Mouse (Mus musculus): ENCODE results near the gene Ntrk3. TPM values are rescaled to one million over a fixed set of nuclear protein-coding genes. Genes with fewer than 3 reads are reported as not detected.

Gene Ntrk3
- polyA plus RNA-seq, 1 experiment: 76.9 TPM

DNA sequence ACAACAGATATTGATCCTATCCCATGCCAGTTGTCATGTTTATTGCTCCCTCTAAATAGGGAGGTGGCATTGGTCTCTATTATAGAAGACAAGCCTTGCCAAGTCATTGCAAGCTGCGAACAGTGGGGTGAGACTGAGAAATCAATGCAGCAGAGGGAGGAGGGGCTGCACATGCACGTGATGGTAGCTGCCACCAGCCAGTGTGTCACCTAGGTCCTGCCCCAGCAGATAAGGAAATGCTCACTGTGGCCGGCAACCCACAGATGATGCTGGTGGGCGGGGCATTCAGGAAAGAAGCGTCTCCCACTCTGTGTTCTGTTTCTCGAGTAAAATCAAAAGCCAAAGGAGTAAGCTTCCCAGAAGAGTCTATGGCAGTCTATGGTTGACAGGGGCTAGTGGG, 154.1 kb downstream of the Ntrk3 start:
- DNase-seq (ENCODE audit: extremely low spot score in 1 of 2, low spot score in 1 of 2): no peak

DNA sequence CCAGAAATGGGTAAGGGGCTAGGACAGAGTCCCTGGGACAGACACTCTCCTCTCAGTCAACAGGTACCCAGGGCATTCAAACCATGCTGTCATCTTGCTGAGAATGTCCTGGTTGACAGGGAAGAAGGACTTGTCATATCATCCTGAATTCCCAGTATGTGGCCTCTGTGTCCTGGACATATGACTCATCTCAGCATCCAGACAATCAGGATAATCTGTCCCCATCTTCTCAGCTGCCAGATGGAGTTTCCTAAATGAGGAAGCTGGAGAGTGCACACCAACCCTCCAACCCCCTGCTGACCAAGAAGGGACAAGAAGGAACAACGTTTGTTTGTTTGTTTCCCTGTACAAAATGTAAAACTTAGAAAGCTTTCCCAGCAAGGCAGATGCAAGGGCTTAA, 156.5 kb downstream of the Ntrk3 start:
- DNase-seq (ENCODE audit: extremely low spot score in 1 of 2, low spot score in 1 of 2): no peak

DNA sequence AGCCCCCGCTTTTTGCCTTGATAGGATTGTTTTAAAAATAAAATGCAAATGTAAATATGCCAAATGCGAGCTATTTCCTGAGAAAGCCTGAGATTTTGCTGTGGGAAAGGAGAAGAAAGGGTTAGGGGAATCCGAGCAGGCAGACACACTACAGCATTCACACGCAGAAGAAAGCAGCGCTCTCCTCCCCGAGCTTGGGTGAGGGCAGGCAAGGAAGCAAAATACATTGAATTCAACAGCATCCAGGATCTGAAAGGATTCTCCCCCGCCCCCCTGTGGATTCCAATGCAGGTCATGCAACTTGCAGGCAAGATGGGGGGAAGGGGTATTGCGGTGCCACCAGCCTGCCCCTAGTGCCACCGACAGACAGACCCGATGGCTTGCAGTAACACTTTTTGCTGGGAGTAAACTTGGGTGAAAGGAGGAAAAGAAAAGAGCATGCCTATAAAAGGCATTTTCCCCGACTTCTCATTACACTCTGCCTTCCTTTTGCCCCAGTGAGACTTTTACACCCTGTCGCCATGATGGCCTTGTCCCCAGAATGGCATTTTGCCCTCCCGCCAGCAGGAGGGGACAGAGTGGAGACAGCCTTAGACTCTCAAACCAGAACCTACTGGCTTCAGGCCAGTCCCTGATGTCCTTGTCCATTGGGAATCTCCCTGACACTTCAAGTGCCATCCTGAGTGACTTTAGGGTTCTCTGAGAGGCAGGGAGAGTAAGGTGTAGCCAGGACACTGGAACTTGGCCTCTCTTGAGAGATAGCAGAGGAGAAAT, 158.2 kb downstream of the Ntrk3 start:
- no peak for DNase-seq (ENCODE audit: extremely low spot score in 1 of 2, low spot score in 1 of 2)

DNA sequence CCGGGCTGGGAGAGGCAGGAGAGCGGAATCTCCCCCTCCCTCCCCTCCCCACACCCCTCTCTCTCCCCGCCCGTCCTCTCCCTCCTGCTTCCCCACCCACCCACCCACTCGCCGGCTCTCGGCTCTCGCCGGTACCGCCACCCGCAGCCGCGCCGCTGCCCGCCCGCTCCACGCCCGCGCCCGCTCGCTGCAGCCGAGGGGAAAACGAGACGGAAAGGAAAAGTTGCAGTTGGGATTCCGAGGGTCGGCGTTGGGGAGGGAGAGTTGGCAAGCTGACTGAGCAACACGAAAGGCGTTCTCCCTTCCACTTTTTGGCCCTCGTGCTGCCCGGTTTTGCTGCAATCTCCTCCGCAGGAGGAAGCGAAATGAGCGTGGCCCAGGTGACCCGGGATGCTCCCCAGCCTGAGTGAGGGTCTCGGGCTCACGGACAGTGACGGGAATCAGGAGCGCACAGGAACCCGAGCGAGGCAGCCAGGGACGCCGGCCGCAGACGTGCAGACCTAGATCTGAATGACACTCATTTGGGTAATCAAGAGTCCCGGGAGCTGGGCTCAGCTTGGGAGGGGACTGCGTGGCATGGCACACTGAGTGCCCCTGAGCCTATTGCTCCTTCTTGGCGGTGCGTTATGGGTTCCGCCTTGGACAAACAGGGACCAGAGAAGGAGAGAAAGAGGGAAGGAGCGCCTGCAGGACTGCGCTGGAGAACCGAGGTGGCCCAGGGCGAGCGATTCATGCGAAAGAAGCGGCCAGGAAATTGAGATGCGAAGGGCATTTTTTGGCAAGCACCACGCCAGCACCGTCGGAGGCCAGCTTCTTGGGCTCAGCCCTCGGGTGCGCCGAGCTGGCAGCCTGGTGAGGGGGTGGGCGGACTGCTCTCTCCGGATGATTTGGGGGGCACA, 159.1 kb downstream of the Ntrk3 start:
- peak in 1 of 2 experiments; percentile 57 for DNase-seq (ENCODE audit: extremely low spot score in 1 of 2, low spot score in 1 of 2)

DNA sequence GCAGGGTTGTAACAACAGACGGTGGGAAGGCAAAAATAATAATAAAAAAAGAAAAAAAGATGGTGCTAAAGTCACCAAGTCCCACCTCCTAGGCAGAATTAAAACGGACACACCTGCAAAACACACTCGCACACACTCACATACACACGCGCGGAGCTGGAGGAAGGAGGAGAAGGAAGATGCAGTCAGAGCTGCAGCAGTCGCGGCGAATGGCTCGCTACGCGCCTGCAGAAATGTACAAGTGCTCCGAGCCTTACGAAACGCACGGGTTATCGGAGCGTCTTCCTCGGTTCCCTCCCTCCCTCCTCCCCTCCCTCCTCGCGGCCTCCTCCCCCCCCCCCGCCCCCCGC, 159.7 kb downstream of the Ntrk3 start:
- DNase-seq (ENCODE audit: extremely low spot score in 1 of 2, low spot score in 1 of 2): peak in 1 of 2 experiments; percentile 70

DNA sequence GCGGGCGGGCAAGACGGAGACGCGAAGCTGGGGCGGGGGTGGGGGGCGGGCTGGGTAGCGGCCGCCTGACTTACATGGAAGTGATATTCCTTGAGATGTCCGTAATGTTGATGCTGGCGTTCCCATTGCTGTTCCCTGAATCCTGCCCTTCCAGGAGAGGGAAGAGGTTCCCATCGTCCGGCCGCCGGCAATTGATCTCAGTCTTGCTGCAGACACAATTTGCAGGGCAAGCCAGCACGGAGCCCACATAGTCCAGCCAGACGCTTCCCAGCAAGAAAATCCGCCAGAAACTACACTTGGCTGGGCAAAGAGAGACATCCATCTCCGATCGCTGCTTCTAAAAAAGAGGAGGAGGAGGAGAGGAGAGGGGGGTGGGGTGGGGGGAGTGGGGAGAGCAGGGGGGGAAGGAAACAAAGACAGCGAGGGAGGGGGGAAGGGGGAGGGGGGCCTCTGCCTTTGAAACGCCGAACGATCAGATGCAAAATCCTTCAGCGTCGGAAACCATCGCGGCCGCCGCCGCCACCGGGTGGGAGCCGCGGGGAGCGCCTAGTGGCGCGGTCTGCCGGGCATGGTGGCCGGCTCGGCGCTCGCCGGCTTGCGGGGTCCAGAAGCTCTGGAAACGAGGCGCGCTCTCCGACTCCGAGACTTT, 160.2 kb downstream of the Ntrk3 start:
- no peak for DNase-seq (ENCODE audit: extremely low spot score in 1 of 2, low spot score in 1 of 2)

DNA sequence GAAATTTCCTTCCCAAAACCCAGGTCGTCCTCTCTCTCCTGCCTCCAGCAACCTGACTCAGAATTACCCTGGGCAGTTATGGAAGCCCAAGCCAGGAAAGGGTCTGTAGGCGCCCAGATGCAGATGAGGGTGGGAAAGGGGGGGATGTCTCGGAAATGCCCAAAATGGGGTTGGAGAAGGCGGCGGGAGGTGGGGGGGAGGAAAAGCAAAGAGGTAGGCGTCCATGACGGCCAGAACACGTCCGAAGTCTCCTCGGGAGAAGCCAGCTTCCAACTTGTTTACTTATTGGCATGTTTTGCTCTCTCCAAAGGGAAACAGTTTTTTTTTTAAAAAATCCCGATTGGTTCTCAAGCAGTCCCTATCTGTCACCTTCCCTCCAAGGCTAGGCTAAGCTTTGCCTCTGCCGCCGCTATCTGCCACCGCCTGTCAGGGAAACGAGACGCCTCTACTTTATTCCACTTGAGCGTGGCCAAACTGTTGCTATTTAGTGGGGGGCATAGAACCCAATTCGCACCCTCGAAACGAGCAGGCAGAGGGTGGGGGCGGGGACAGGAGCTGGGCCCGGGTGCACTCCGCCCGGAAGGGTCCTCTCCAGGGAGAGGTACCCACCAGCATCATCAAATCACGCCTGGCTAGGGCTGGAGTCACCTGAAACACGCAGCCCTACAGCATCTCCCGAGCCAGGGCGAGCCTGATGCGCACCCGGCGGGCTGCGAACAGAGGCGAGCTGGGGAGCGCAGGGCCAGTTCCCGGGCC, 160.9 kb downstream of the Ntrk3 start:
- DNase-seq (ENCODE audit: extremely low spot score in 1 of 2, low spot score in 1 of 2): no peak

DNA sequence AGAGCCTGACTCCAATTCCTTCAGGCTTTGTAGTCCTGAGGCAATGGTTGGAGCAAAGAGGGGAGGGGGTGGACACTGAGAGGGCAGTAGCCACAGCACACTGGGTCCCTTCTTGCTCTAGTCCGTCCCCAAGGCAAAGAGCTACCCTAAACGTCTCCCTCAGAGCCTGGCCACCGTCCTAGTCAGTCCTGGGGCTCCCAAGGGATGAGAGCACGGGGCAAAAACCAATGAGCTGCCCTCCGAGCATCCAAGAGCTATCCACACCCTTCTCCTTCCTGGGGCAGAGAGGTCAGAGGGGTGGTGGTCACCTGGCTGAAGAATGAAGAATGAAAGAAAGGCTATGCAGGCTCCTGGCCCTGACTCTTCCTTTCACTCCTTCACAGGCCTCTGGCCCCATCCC, 161.6 kb downstream of the Ntrk3 start:
- no peak for DNase-seq (ENCODE audit: extremely low spot score in 1 of 2, low spot score in 1 of 2)

DNA sequence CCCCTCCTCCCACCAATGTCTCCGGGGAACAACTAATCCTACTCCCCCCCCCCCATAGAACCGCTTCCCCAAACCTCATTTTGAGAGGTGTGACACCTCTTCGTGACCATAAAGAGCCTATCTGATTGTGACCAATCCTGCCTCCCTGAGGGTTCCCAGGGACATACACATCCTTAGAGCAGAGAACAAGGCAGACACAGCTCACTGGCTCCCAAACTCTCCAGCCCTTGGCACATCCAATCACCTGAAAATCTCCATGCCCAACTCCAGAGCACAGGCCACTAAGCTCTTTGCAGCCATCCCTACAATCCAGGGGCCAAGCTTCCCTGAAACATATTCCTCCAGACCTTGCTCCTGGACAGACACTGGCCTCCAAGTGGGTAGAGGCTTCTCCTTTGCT, 162.3 kb downstream of the Ntrk3 start:
- no peak for DNase-seq (ENCODE audit: extremely low spot score in 1 of 2, low spot score in 1 of 2)

DNA sequence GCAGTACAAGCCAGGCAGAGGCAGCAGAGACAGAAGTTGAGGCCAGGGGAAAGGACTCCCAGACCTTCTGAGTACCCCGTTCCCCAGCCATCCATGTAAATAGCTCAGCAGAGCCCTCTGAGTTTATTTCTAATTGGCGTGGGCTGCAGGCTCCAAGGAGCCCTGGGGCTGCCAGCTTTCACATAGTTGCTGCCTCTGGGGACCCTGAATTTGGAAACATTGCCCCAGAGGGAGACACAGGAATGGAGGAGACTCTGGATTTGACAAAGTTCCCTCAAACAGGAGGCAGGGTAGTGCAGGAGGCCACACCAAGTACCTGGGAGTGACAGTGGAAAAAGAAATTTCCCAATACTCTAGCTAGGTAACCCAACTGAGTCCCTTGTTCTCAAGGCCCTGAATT, 166.6 kb downstream of the Ntrk3 start:
- no peak for DNase-seq (ENCODE audit: extremely low spot score in 1 of 2, low spot score in 1 of 2)

DNA sequence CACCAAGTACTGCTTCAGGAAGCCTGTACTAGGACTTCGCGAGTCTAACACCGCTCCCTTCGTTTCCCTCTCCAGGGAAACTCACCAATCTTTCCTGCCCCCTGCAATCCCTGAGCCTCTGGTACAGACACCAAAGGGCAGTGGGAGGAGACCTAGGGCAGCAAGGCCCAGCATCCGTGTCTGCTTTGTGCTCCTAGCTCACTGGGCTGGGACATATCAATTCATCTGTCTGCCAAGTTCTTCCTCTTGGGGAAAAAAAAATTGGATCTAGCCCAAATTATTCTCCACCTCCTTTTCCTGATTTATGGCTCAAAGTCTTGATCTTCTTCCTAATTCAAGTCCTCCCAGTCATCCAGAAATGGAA, 168.6 kb downstream of the Ntrk3 start:
- DNase-seq (ENCODE audit: extremely low spot score in 1 of 2, low spot score in 1 of 2): no peak

DNA sequence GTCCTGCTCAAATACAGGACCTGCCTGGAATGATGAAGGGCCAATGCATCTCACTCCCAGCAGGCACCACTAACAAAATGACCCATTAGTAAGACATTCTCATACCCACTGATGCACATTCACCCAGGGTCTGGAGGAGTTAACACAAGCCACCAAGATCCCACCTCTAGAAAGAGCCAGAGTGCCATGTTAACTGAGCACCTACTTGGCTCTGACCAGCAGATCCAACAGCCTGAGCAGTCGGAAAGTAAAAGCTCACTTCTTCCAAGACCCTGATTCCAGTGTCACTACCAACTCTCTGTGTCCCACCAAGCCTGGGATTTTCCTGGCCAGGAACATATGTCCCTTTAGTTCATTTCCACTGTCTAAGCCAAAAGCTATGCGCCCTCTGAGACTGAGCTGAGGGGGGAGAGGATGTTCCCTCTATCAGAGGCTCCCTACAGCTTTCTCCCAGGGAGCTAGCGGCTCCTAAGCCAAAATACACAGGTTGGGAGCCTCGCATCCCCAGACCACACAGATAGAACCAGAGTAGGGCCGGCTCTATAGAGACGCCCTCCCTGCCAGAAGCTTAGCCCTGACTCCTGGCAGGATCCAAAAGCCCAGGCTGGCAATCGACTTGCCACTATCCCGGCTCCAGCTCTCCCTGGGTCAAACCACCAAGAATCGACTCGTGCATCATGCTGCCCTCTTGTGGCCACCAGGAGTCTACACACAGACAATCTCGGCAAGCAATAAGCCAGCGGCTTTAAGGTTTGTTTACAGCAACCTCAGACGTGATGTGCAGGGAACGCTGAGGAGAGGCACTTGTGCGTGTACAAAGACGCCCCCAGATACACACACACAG, 169.2 kb downstream of the Ntrk3 start:
- DNase-seq (ENCODE audit: extremely low spot score in 1 of 2, low spot score in 1 of 2): peak in 1 of 2 experiments; percentile 76

DNA sequence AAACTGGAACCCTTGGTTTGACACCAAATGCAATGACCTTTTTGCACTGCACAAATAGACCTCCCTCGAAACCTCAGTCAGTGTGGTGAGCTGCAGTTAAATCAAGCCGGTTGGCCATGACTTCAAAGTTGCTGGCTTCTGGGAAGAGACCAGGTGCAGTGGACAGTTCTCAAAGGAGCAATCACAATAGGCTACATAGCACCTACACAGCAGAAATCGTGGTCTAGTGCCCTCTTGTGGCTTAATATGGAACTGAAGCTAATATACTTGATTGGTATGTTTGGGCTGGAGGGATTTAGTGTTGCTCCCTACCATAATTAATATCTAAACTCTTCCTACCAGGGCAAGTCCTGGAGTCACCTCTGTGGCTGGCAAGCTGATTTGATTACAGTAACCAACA, 171.2 kb downstream of the Ntrk3 start:
- DNase-seq (ENCODE audit: extremely low spot score in 1 of 2, low spot score in 1 of 2): peak in 1 of 2 experiments; percentile 57

DNA sequence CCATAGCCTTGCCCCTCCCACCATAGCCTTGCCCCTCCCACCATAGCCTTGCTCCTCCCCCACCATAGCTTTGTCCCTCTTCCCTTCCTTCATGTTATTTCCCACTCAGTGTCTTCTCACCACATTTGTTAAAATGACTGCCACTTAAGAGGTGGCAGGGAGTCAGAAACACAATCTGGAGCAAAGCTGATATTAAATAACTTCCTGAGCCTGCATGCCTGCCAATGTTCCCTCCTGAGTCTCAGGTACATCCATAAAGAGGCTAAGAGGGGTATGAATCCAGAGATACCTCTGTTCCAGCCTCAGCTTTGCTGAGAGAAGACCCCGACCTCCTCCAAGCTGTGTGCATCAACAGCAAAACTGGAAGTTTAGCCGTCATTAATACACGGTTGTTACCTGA, 172.4 kb downstream of the Ntrk3 start:
- no peak for DNase-seq (ENCODE audit: extremely low spot score in 1 of 2, low spot score in 1 of 2)

DNA sequence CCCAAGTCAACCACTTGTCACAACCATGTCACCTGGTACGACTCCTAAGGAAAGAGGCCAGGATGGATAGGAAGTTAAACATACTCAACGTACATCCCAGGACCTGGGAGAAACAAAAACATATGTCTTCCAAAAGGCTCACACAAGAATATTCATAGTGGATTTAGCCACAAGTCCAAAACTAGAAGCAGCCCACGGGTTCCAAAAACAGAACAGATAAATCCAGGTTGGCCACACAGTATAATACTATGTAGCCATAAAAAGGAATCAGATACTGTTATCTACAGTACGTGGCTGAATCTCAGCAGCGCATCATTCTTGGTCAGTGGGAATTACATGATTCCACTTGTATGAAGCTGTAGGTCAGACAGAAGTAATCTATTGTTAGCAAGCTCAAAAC, 179.3 kb downstream of the Ntrk3 start:
- DNase-seq (ENCODE audit: extremely low spot score in 1 of 2, low spot score in 1 of 2): no peak

DNA sequence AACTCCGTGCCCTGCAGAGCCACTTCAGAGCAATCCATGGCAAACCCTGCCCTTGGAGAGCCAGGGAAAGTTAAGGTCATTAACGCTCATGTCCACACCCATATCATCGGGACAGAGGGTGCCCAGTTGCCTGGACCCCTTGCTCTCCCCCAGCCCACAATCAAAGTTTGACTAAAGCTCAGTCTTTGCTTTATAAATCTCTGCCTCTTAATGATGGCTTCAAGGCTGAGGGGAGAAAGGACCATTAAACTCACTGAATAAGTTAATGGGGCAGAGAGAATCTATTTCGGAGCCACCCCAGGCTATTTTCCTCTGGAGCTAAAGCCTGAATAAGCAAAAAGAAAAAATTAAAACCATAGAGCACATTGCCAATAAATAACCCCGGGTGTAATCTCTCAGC, 182.3 kb downstream of the Ntrk3 start:
- DNase-seq (ENCODE audit: extremely low spot score in 1 of 2, low spot score in 1 of 2): no peak

DNA sequence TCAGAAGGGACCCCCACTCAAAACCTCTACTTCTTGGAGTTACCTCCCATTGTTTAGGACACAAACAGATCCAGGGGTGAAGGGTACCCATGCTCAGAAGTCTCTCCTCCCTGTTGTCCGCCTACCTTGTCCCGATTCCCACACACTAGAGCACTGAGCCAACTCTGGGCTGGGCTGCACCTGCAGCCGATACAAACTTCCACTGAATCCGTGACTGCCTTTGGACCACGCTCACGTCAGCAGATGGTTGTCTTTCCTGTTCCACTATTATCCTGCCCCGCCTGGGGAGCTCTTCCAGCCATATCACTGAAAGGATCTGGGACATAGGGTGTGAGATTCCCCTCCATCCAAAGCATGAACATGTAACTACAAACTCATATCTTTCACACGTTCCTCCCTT, 188.4 kb downstream of the Ntrk3 start:
- no peak for DNase-seq (ENCODE audit: extremely low spot score in 1 of 2, low spot score in 1 of 2)

DNA sequence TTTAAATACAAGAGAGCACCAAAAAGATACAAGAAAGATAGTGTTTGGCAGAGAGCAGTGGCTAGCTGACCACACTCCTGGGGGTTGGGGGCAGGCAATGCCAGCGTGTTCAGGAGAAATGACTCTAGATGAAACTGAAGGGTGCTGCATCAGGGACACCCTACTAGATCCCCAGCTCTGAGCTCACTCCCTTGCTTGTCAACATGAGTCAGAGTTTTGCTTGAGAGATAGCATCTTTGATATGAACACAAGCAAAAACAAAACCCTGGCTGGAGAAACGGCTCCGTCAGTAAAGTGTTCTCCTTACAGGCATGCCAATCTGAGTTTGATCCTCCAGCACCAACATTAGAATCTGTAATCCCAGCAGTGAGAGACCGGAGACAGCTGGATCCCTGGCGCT, 189.1 kb downstream of the Ntrk3 start:
- no peak for DNase-seq (ENCODE audit: extremely low spot score in 1 of 2, low spot score in 1 of 2)

DNA sequence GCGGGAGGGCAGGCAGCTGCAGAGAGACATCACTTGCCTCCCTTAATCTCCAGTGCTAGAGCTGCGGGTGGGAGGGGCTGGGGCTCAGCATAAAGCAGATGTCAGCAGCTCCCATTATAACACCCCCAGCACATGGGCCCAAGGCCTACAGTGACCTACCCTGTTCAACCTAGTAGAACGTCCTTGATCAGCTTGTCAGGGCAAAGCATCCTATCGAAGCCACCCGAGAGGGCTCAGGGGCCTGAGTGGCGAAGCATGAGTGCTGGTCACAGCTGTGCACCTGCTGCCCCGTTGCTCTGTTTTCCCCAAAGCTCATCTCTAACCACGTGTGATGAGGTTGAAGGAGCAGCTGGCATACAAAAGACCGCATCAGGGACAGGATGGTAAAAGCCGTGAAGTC, 191.3 kb downstream of the Ntrk3 start:
- no peak for DNase-seq (ENCODE audit: extremely low spot score in 1 of 2, low spot score in 1 of 2)

DNA sequence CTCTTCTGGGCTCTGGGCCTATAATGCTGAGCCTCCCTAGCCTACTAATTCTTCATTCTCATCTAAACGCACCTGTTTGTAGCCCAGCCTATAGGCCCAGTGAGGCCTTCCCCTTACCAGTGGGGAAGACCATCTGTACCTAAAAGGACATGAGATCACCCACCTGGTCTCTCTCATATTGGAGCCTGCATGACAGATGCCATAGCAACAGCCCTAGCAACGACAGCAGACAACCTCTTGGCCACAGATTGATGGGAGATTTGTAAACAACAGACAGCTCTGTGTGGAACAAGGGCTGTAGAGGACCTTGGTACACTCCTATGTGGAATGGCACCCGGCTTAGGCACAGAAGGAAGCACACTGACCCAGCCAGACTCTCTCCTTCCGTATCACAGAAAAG, 195.3 kb downstream of the Ntrk3 start:
- no peak for DNase-seq (ENCODE audit: extremely low spot score in 1 of 2, low spot score in 1 of 2)
